Mouse (Mus musculus): ENCODE data around the gene Mettl27. TPM values are rescaled to one million over a fixed set of nuclear protein-coding genes. Genes with fewer than 3 reads are reported as not detected.
A peak's percentile ranks its signal among the peaks of the same experiment; 100 is the strongest.
"Not testable (repeated sequence)": the region's sequence is repeated elsewhere in the genome, so short reads cannot be mapped to it uniquely, and the experiment has no call there.

The Mettl27 gene
- polyA plus RNA-seq, 2 experiments: 14.8 to 18.9 TPM

DNA sequence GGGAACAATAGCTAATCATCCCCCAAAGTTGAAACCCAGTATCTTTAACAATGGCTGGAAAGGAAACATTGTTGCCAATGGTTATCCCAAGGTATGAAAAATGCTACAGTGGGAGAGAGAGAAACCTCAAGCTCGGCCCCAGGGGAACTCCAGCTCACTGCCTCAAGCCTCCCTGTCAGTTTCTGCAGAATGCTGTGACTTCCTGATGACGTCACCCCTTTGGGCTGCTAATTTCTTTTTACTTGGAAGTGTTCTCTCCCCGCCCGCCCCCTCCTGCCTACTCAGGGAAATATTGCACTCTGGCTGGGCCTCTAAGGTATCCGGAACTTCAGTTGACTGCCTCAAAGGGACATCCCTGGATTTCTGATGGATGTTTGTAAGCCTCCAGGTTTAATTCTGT is 31.4 kb downstream of the Mettl27 start:
- no peak for TF ChIP-seq POLR2A (IDR thresholded peaks at IDR 0.05; ENCODE audit: borderline replicate concordance, extremely low read depth, insufficient read depth, insufficient read length)
- Histone ChIP-seq H3K27ac (replicated peaks; ENCODE audit: low read depth, low read length) (no peak overlapping the region), H3K9me3 (ENCODE audit: control insufficient read depth, low read length) (no peaks in the 10 kb centered on the region), H3K9ac (ENCODE audit: low read depth, low read length, severe bottlenecking) (no peak overlapping the region), H3K36me3 (ENCODE audit: control insufficient read depth, insufficient read depth, low read length) (no peaks in the 10 kb centered on the region), H3K27me3 (ENCODE audit: control insufficient read depth, insufficient read depth, low read length) (no peaks in the 10 kb centered on the region), H3K4me1 (ENCODE audit: control insufficient read depth, insufficient read depth, low read length) (peaks cover 10% of the 10 kb centered on the region), H3K4me2 (replicated peaks; ENCODE audit: low read depth, low read length, severe bottlenecking) (no peak overlapping the region), H3K4me3 (replicated peaks; ENCODE audit: low read length) (no peak overlapping the region)
- WGBS: 25% methylated on average over 5 of the region's 5 CpGs
- DNase-seq (ENCODE audit: low spot score) (peak; percentile 52), ATAC-seq (ENCODE audit: low FRiP score, low read depth) (no peak)

DNA sequence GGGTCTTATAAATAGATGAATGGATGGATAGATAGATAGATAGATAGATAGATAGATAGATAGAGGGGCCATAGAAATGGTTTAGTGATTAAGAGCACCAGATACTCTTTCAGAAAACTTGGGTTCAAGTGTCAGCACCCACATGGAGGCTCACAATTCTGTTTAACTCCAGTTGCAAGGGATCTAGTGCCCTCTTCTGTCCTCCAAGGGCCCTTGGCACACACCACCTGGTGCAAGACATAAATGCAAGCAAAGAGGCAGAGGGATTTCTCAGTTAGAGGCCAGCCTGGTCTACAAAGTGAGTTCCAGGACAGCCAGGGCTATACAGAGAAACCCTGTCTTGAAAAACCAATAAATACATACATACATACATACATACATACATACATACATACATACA is 32.5 kb downstream of the Mettl27 start:
- H3K4me3 ChIP-seq (replicated peaks; ENCODE audit: low read length); H3K9me3 ChIP-seq (ENCODE audit: control insufficient read depth, low read length); H3K9ac ChIP-seq (ENCODE audit: low read depth, low read length, severe bottlenecking); H3K4me2 ChIP-seq (replicated peaks; ENCODE audit: low read depth, low read length, severe bottlenecking); H3K27me3 ChIP-seq (ENCODE audit: control insufficient read depth, insufficient read depth, low read length); DNase-seq (ENCODE audit: low spot score); H3K27ac ChIP-seq (replicated peaks; ENCODE audit: low read depth, low read length); ATAC-seq (ENCODE audit: low FRiP score, low read depth); H3K36me3 ChIP-seq (ENCODE audit: control insufficient read depth, insufficient read depth, low read length); H3K4me1 ChIP-seq (ENCODE audit: control insufficient read depth, insufficient read depth, low read length): not testable (repeated sequence)

DNA sequence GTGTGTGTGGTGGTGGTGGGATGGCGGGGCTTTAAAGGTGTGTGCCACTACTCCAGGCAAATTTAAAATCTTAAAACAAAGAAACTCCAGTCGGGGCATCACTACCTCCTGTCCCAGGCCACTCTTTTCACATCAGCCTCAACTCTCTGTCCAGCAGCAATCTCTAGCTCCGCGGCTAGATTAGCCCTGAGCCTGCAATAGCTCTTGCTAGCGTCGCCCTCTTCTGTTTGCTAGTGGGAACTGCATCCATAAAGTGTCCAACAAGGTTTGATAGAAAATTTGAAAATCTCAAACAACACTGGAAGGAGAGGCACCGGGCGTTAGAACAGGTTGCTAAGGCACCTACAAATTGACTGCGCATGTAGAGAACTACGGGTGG is 33.3 kb downstream of the Mettl27 start:
- Histone ChIP-seq H3K27me3 (ENCODE audit: control insufficient read depth, insufficient read depth, low read length) (no peaks in the 10 kb centered on the region), H3K4me1 (ENCODE audit: control insufficient read depth, insufficient read depth, low read length) (peaks cover 10% of the 10 kb centered on the region), H3K4me3 (replicated peaks; ENCODE audit: low read length) (peak overlapping the region; percentile 27), H3K36me3 (ENCODE audit: control insufficient read depth, insufficient read depth, low read length) (no peaks in the 10 kb centered on the region), H3K27ac (replicated peaks; ENCODE audit: low read depth, low read length) (no peak overlapping the region), H3K9me3 (ENCODE audit: control insufficient read depth, low read length) (no peaks in the 10 kb centered on the region), H3K4me2 (replicated peaks; ENCODE audit: low read depth, low read length, severe bottlenecking) (peak overlapping the region; percentile 57), H3K9ac (ENCODE audit: low read depth, low read length, severe bottlenecking) (no peak overlapping the region)
- DNase-seq (ENCODE audit: low spot score) (peak; percentile 83), ATAC-seq (ENCODE audit: low FRiP score, low read depth) (peak; percentile 45; the same call in 1 of the 2 replicates)
- WGBS: 6% methylated on average over 10 of the region's 10 CpGs
- TF ChIP-seq POLR2A (IDR thresholded peaks at IDR 0.05; ENCODE audit: borderline replicate concordance, extremely low read depth, insufficient read depth, insufficient read length): no peak

DNA sequence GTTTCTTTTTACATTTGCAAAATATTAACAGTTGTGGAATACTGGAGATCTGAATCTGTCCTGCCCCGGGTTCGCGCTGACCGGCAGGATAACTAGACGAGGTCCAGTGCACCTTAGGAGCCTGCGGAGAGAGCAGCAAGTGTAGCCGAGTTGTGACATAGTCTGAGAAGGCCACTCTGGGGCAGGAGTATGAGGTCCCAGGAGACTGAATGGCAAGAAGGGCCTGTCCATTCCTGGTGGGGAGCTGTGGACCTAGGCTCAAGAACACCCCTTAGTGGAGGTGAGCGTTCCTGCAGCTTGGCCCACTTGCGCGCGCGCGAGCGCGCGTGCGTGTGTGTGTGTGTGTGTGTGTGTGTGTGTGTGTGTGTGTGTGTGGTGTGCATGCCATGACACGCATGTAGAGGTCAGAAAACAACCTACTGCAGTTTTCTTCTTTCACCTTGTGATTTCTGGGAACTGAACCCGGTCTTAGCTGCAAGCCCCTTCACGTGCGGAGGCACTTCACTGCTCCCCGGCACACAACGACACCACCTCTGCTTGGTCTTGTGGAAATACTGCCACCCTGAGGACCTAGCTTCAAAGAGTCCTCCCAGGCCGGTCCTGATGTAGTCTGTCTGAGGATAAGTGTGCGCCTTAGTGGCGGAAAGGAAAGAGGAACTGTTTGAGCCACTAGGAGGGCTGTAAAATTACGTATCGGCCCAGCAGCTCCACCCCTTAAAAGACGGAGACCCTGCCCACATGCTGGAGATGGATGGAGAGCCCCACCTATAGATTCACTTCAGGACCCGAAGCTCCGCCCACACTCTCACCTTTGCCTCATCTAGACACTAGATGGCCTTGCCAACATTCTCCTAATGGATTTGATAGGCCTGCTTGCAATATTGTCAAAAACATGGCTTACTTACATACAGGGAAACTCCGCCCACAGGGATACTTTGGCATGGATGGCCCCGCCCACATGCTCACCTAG is 34.0 kb downstream of the Mettl27 start:
- Histone ChIP-seq H3K4me3 (replicated peaks; ENCODE audit: low read length) (peak overlapping the region; percentile 27), H3K9ac (ENCODE audit: low read depth, low read length, severe bottlenecking) (peak overlapping the region; percentile 34; the same call in 1 of the 2 replicates), H3K27ac (replicated peaks; ENCODE audit: low read depth, low read length) (no peak overlapping the region), H3K36me3 (ENCODE audit: control insufficient read depth, insufficient read depth, low read length) (no peaks in the 10 kb centered on the region), H3K9me3 (ENCODE audit: control insufficient read depth, low read length) (no peaks in the 10 kb centered on the region), H3K27me3 (ENCODE audit: control insufficient read depth, insufficient read depth, low read length) (no peaks in the 10 kb centered on the region), H3K4me2 (replicated peaks; ENCODE audit: low read depth, low read length, severe bottlenecking) (peak overlapping the region; percentile 57), H3K4me1 (ENCODE audit: control insufficient read depth, insufficient read depth, low read length) (peaks cover 10% of the 10 kb centered on the region)
- 5% methylated on average over 33 of the region's 33 CpGs for WGBS
- TF ChIP-seq POLR2A (IDR thresholded peaks at IDR 0.05; ENCODE audit: borderline replicate concordance, extremely low read depth, insufficient read depth, insufficient read length): no peak
- ATAC-seq (ENCODE audit: low FRiP score, low read depth) (peak; percentile 67), DNase-seq (ENCODE audit: low spot score) (peak; percentile 69)

DNA sequence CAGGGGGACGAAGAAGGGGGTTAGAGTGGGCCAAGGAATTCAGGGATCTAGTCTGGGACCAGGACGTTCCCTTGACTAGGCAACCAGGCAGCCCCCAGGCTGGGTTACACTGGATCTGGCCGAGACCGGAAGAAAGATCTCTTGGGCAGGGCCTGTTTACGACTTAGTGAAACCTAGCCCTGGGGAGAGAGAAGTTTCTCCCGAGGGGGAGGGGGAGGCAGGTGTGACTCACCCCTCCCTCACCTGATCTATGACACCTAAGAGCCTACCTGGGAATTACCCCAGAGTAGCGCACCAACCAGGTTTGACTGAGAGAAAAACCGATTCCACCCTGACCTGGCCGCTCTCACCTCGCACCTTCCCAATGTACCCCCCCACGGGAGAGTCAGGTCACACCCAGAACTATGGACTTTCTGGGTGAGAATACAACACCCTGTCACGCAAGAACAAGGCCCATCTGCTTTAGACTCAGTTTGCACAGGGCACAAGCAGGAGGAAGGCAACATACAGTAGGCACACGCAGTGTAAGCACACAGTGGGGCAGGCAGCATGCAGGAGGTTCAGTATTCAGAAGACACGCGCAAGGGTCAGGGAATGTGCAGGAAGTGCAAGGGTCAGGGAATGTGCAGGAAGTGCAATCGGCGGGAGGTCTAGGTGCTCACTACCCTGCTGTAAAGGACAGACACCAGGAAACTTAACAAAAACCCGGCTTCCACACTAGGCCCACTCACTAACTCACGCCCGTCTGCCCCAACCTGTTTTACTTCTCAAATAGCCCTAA is 35.2 kb downstream of the Mettl27 start:
- no peaks in the 10 kb centered on the region for H3K36me3 ChIP-seq (ENCODE audit: control insufficient read depth, insufficient read depth, low read length)
- ATAC-seq (ENCODE audit: low FRiP score, low read depth) (no peak), DNase-seq (ENCODE audit: low spot score) (no peak)
- no peaks in the 10 kb centered on the region for H3K9me3 ChIP-seq (ENCODE audit: control insufficient read depth, low read length)
- WGBS: 58% methylated on average over 20 of the region's 20 CpGs
- no peak overlapping the region for H3K4me3 ChIP-seq (replicated peaks; ENCODE audit: low read length)
- H3K27me3 ChIP-seq (ENCODE audit: control insufficient read depth, insufficient read depth, low read length): no peaks in the 10 kb centered on the region
- no peak overlapping the region for H3K4me2 ChIP-seq (replicated peaks; ENCODE audit: low read depth, low read length, severe bottlenecking)
- peaks cover 10% of the 10 kb centered on the region for H3K4me1 ChIP-seq (ENCODE audit: control insufficient read depth, insufficient read depth, low read length)
- no peak overlapping the region for H3K27ac ChIP-seq (replicated peaks; ENCODE audit: low read depth, low read length)
- no peak overlapping the region for H3K9ac ChIP-seq (ENCODE audit: low read depth, low read length, severe bottlenecking)
- TF ChIP-seq POLR2A (IDR thresholded peaks at IDR 0.05; ENCODE audit: borderline replicate concordance, extremely low read depth, insufficient read depth, insufficient read length): no peak

All from limb, embryonic 14.5 days (tissue).